9 mouse cellular contexts compared by ENCODE assay signal in the genomic region with DNA sequence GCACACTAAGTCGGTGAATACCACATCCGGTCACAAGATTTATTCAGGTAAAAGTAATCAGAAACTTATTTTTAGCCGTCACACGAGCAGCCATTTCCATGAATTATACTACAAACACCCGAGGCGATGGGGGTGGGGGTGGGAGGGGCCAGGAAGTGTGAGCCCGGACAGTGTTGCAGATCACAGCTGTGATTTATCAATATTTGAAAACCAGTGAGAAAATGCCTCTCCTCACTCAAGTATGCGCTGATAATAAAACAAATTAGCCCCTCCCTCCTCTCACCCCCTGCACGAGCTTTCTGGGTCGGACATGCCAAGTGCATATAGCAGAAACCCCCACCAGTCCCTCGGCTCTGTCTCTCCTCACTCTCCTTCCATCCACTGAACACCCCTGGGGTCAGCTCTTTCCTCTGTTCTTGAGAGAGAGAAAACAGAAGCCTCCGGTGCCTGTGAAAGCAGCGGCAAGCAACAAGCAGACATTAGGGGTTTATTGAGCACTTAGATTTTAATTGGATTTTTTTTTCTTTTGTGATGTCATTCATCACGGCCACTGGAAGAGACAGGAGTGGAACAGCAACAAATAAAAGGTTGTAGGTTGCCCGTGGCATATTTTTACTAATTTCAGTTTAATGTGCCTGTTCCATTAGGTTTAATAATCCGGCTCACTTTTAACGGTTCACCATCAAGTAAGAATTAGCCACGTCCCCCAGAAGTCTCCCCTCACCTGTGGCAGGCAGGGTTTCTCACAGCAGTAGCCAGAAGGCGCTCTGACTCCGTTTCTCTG.
DNase-seq lines count a peak whose midpoint lies in the region; ATAC-seq and TF ChIP-seq lines count a peak whose summit lies in the region.
"Had no signal": no experiment of that assay in that cellular context is flagged by ENCODE, and none has a peak within 500 bp of the region (broad histone marks: within the 10 kb centered on the region; RNA-seq: fewer than 3 reads in every experiment).

No protein-coding gene starts in this region.

- peak overlapping the region; percentile 60 for H3K4me2 ChIP-seq in kidney, postnatal 0 days (ENCODE audit: low read length)
- peak overlapping the region; percentile 56 for H3K4me2 ChIP-seq in embryonic facial prominence, embryonic 14.5 days (ENCODE audit: low read depth, low read length)
- peak overlapping the region; percentile 48 for H3K4me2 ChIP-seq in neural tube, embryonic 13.5 days

- peak overlapping the region; percentile 34 for H3K4me3 ChIP-seq in kidney, postnatal 0 days (replicated peaks; ENCODE audit: low read depth, low read length)
- H3K4me3 ChIP-seq in embryonic facial prominence, embryonic 14.5 days (ENCODE audit: low read depth, low read length): peak overlapping the region; percentile 29
- peak overlapping the region; percentile 17 for H3K4me3 ChIP-seq in neural tube, embryonic 13.5 days

- no peaks in the 10 kb centered on the region for H3K9me3 ChIP-seq in kidney, postnatal 0 days (replicated peaks; ENCODE audit: low read length)
- no peaks in the 10 kb centered on the region for H3K9me3 ChIP-seq in embryonic facial prominence, embryonic 14.5 days (ENCODE audit: control insufficient read depth, low read length)
- H3K9me3 ChIP-seq in neural tube, embryonic 13.5 days: no peaks in the 10 kb centered on the region

- H3K36me3 ChIP-seq in kidney, postnatal 0 days (ENCODE audit: insufficient read depth, low read length): no peaks in the 10 kb centered on the region
- H3K36me3 ChIP-seq in embryonic facial prominence, embryonic 14.5 days (ENCODE audit: control insufficient read depth, insufficient read depth, low read length): no peaks in the 10 kb centered on the region
- H3K36me3 ChIP-seq in neural tube, embryonic 13.5 days: no peaks in the 10 kb centered on the region

- peak; percentile 17; the same call in 1 of the 2 replicates for TF ChIP-seq CTCF in kidney, postnatal 0 days (IDR thresholded peaks at IDR 0.05; ENCODE audit: low read depth)

- no peaks in the 10 kb centered on the region for H3K27me3 ChIP-seq in kidney, postnatal 0 days (ENCODE audit: insufficient read depth, low read length)
- H3K27me3 ChIP-seq in embryonic facial prominence, embryonic 14.5 days (replicated peaks; ENCODE audit: control insufficient read depth, insufficient read depth, low read length): no peaks in the 10 kb centered on the region
- H3K27me3 ChIP-seq in neural tube, embryonic 13.5 days: no peaks in the 10 kb centered on the region

- no peak overlapping the region for H3K9ac ChIP-seq in kidney, postnatal 0 days (ENCODE audit: low read depth, low read length)
- 0 out of 2 replicates have a peak overlapping the region, but pooled peaks have one; percentile 34 for H3K9ac ChIP-seq in embryonic facial prominence, embryonic 14.5 days (ENCODE audit: low read depth, low read length)
- no peak overlapping the region for H3K9ac ChIP-seq in neural tube, embryonic 13.5 days

- H3K27ac ChIP-seq in kidney, postnatal 0 days: no peak overlapping the region
- no peak overlapping the region for H3K27ac ChIP-seq in embryonic facial prominence, embryonic 14.5 days (replicated peaks; ENCODE audit: low read depth, low read length)
- H3K27ac ChIP-seq in neural tube, embryonic 13.5 days (replicated peaks): peak overlapping the region; percentile 33; the same call in 1 of the 2 replicates

- peak; percentile 70 for DNase-seq in kidney, postnatal 0 days (ENCODE audit: low spot score)
- no peak for DNase-seq in kidney, adult 9 months
- peak; percentile 12 for DNase-seq in embryonic facial prominence, embryonic 14.5 days (ENCODE audit: low spot score)
- DNase-seq in hindlimb bud, embryonic 11.5 days (ENCODE audit: extremely low spot score, low read depth, low spot score): peak; percentile 53
- DNase-seq in left cerebral cortex, adult 11 months (ENCODE audit: low spot score): no peak
- no peak for DNase-seq in right cerebral cortex, postnatal 36 days (ENCODE audit: low spot score in 2 of 2)
- no peak for DNase-seq in left cerebral cortex, adult 9 months (ENCODE audit: low spot score in 2 of 2)
- DNase-seq: cerebellum, adult 18-20 months had no signal

- 13% methylated on average over 20 of the region's 20 CpGs for whole genome bisulfite sequencing in kidney, postnatal 0 days
- WGBS in embryonic facial prominence, embryonic 14.5 days: 24% methylated on average over 20 of the region's 20 CpGs
- 34% methylated on average over 20 of the region's 20 CpGs for WGBS in neural tube, embryonic 13.5 days

- H3K4me1 ChIP-seq in kidney, postnatal 0 days (replicated peaks; ENCODE audit: insufficient read depth, low read length): peaks cover 10% of the 10 kb centered on the region; the same call in 1 of the 2 replicates
- H3K4me1 ChIP-seq in embryonic facial prominence, embryonic 14.5 days (ENCODE audit: control insufficient read depth, insufficient read depth, low read length): 0 out of 2 replicates have a peak, but pooled peaks cover 4% of the 10 kb centered on the region
- peaks cover 26% of the 10 kb centered on the region for H3K4me1 ChIP-seq in neural tube, embryonic 13.5 days (replicated peaks)

- ATAC-seq in kidney, postnatal 0 days (replicated peaks; ENCODE audit: low FRiP score, low read depth): peak; percentile 57
- ATAC-seq in embryonic facial prominence, embryonic 14.5 days (ENCODE audit: low read depth): peak; percentile 62; the same call in 1 of the 2 replicates
- peak; percentile 70 for ATAC-seq in neural tube, embryonic 13.5 days (ENCODE audit: low read depth)

Comparison
In these comparisons a context has a peak if more than half of its experiments do, and no peak if none do; other contexts are left out.
1. DNase-seq: peak in kidney, postnatal 0 days (single experiment), embryonic facial prominence, embryonic 14.5 days (single experiment) and hindlimb bud, embryonic 11.5 days (single experiment); none in kidney, adult 9 months (single experiment), left cerebral cortex, adult 11 months (single experiment), right cerebral cortex, postnatal 36 days (0 of 2) and left cerebral cortex, adult 9 months (0 of 2).
2. Peak in every context shown above with its lines, with median percentiles within 50 percentile points of each other: ATAC-seq, H3K4me2 ChIP-seq and H3K4me3 ChIP-seq.